Mouse (Mus musculus): ENCODE measurements at regions not wholly inside any gene's neighbourhood (a gene's known extent, or its start where the extent isn't known, plus 50 kb on each side); places are given as distances from the start of the nearest gene placed in this dataset.

- DNase-seq (ENCODE audit: low spot score in 2 of 2), result peak; percentile 16 to 44
- intact Hi-C loops (cut with DNase I), result no loop called here
Observed at GRCm38 (mm10) chr19:55985518-55985917, 243.9 kb downstream of the Tcf7l2 start.

GRCm38 (mm10) chr19:55991791-55992726, 250.4 kb downstream of the Tcf7l2 start:
- DNase-seq (ENCODE audit: low spot score in 2 of 2), result peak; percentile 44 to 84
- intact Hi-C loops (cut with DNase I), result loop anchor here (5.0 kb wide), 1 partner anchor 50 kb away; no protein-coding TSS in a partner anchor

DNA sequence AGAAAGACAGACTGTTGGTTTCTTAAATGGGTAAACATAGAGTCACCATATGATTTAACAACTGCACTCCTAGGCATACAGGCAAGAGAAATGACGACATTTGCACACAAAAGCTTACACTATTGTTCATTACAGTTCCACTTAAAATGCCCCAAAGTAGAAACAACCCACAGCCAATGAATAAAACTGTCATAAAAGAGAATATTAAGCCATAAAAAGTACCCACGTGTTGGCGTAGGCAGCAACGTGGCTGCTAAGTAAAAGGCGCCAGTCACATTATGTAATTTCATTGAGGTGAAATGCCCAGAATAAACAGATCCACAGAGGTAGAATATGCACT, 251.1 kb downstream of the Tcf7l2 start:
- intact Hi-C loops (cut with DNase I), result loop anchor here (5.0 kb wide), 1 partner anchor 50 kb away; no protein-coding TSS in a partner anchor
- DNase-seq (ENCODE audit: low spot score in 2 of 2), result peak in 1 of 2 experiments; percentile 29

DNA sequence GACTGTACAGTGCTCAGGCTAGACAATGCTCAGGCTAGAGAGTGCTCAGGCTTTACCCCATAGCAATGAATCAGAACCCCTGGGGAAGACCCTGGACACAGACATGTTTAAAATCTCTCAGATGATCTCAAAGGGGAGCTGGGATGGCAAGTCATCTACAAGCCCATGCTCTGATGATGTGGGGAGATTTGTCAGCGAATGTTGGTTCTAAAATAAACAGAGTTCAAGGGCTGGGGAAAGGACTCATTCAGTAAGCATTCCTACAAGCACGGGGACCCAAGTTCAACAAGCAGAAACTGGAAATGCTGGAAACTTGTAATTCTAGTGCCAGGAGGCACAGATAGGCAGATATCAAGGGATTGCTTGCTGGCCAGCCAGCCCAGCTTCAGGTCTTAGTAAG, 254.1 kb downstream of the Tcf7l2 start:
- DNase-seq (ENCODE audit: low spot score in 2 of 2), result no peak
- intact Hi-C loops (cut with DNase I), result no loop called here

GRCm38 (mm10) chr19:55998454-55999180, 257.0 kb downstream of the Tcf7l2 start:
- intact Hi-C loops (cut with DNase I), result no loop called here
- DNase-seq (ENCODE audit: low spot score in 2 of 2), result no peak

- intact Hi-C loops (cut with DNase I), result no loop called here
Observed at GRCm38 (mm10) chr19:55999409-55999808, 257.8 kb downstream of the Tcf7l2 start.

GRCm38 (mm10) chr19:56001428-56001827, 259.8 kb downstream of the Tcf7l2 start:
- no peak for DNase-seq (ENCODE audit: low spot score in 2 of 2)
- intact Hi-C loops (cut with DNase I), result no loop called here

More at GRCm38 (mm10) chr19:55999409-55999808, 257.8 kb downstream of the Tcf7l2 start:
- no peak for DNase-seq (ENCODE audit: low spot score in 2 of 2)

DNA sequence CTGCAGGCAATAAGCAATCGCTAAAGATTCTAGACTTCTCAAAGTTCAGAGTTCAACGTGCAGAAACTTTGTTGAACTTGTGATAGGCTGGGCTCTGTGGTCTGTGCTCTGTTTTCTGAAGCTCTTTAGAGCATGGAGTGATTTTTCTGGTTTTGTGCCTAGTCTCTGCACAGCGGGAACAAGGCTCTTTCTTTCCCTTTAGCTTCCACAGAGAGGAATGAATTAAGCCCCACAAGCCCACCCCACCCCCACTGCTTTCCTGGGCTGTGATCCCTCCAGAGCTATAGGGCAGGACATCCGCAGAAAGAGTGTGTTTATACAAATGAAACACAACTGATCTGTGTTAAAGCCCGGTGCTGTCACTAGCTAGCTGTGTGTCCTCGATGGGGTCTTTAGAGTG, 264.3 kb downstream of the Tcf7l2 start:
- intact Hi-C loops (cut with DNase I), result no loop called here
- no peak for DNase-seq (ENCODE audit: low spot score in 2 of 2)

DNA sequence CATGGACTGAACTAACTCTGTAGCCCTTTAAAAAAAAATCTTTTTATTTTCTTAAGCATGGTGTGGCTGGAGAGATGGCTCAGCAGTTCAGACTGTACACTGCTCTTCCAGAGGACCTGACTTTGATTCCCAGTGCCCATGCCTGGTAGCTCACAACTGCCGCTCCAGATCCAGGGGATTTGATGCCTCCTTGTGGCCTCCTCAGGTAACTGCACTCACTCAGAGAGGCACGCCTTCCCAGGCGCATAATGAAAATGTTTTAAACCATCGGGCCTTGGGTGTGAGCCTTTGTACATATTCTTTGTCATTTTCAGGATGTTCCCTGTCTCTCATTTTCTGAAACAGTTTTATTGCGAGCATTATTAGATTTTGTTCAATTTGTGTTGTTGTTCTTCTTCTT, 265.8 kb downstream of the Tcf7l2 start:
- intact Hi-C loops (cut with DNase I), result no loop called here
- DNase-seq (ENCODE audit: low spot score in 2 of 2), result no peak

- no peak for DNase-seq (ENCODE audit: low spot score in 2 of 2)
- intact Hi-C loops (cut with DNase I), result no loop called here
Observed at GRCm38 (mm10) chr19:56010766-56011165, 269.1 kb downstream of the Tcf7l2 start.

- intact Hi-C loops (cut with DNase I), result no loop called here
- no peak for DNase-seq (ENCODE audit: low spot score in 2 of 2)
Observed at GRCm38 (mm10) chr19:56011292-56011691, 269.7 kb downstream of the Tcf7l2 start.

- intact Hi-C loops (cut with DNase I), result no loop called here
- no peak for DNase-seq (ENCODE audit: low spot score in 2 of 2)
Observed at GRCm38 (mm10) chr19:56016548-56017346, 270.2 kb upstream of the Habp2 start.

GRCm38 (mm10) chr19:56017524-56017923, 269.4 kb upstream of the Habp2 start:
- DNase-seq (ENCODE audit: low spot score in 2 of 2), result no peak
- intact Hi-C loops (cut with DNase I), result no loop called here

- intact Hi-C loops (cut with DNase I), result no loop called here
- DNase-seq (ENCODE audit: low spot score in 2 of 2), result no peak
Observed at GRCm38 (mm10) chr19:56019143-56019542, 267.8 kb upstream of the Habp2 start.

GRCm38 (mm10) chr19:56022348-56022747, 264.6 kb upstream of the Habp2 start:
- intact Hi-C loops (cut with DNase I), result no loop called here
- DNase-seq (ENCODE audit: low spot score in 2 of 2), result no peak

- DNase-seq (ENCODE audit: low spot score in 2 of 2), result no peak
- intact Hi-C loops (cut with DNase I), result no loop called here
Observed at GRCm38 (mm10) chr19:56024599-56024998, 262.3 kb upstream of the Habp2 start.

DNA sequence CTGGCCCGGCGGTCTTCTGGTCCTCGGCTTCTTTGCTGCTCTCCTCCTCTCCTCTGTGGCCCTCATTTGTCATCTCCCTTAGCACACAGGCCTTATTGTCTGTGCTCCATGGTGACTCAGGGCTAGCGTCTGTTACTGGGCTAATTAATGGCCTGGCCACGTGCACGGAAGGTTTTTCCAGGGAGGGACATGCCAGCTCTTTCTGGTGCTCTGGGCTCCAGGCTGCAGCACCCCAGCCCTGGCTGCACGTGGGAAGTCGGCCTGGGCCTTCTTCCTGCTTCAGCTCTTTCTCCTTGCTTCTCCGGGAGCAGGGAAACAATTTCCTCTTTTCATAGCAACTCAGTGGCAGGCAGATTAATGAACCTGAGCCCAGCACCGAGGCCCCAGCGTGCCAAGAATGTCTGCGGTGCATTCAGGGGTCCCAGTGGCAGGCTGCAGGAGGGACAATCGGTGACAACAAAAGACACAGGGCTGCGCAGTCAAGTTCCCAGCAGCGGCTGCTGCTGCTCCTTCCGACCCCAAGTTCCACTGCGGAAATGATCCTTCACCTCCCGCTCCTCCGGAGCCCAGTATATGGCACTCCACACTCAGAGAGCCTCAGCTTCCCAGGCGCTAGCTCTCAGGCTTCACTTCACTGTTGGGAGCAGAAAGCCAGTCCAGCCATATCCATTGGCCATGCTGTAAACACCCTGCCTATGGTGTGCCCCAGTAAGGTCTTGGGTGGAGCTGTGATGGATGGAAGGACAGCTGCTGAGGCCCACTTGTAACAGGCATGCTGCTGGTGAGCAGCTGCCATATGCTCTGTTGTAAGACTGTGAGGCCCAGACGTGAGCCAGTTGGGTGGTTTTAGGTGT, 257.3 kb upstream of the Habp2 start:
- DNase-seq (ENCODE audit: low spot score in 2 of 2), result peak; percentile 49 to 78
- intact Hi-C loops (cut with DNase I), result no loop called here

GRCm38 (mm10) chr19:56030401-56030925, 256.5 kb upstream of the Habp2 start:
- no peak for DNase-seq (ENCODE audit: low spot score in 2 of 2)
- intact Hi-C loops (cut with DNase I), result no loop called here

GRCm38 (mm10) chr19:56034552-56034951, 252.4 kb upstream of the Habp2 start:
- DNase-seq (ENCODE audit: low spot score in 2 of 2), result no peak
- intact Hi-C loops (cut with DNase I), result no loop called here

All from left cerebral cortex, postnatal 25 days (tissue).